Mouse (Mus musculus): Measurements from ENCODE around the gene Itgb7.

DNA sequence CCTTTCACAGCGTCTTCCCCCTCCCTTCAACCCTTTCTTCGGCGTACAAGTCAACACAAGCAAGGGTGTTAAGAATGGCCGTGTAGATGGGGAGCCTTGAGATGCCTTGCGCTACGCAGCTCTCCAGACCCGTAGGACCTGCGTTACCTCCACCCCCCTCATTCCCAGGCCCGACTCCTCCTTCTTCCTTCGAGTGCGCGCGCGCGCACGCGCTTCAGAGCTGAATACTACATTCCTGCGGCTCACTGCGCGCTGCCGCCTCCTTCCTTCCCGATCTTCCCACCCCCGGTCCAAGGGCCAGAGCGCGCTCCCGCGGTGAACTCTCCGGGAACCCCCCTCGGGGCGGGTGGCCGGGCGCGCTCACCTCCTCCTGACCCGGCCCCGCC, 15.1 kb upstream of the Itgb7 start:
- TF ChIP-seq CTCF (IDR thresholded peaks at IDR 0.05) = no peak
- no peak for TF ChIP-seq EP300 (IDR thresholded peaks at IDR 0.05)
